Mouse (Mus musculus) CH12.LX (cell line): ENCODE measurements around the gene Fam185a.

Experiments
- CHD1 ChIP-seq: IDR thresholded peaks from 2 replicates; pipeline ENCODE4 v1.6.1; 2012; ENCODE audit warnings: low read depth, low read length, improper control_type of control experiment, inconsistent platforms
- CTCF ChIP-seq, 2 experiments: IDR thresholded peaks in 1 of 2; conservative IDR thresholded peaks in 1 of 2; 2 replicates each; pipeline ENCODE4 v1.5.1; 2011 to 2012; ENCODE audit warnings: low read depth in 2 of 2, low read length in 2 of 2, improper control_type of control experiment in 1 of 2, inconsistent platforms in 1 of 2, mild to moderate bottlenecking in 1 of 2, moderate library complexity in 1 of 2
- ELF1 ChIP-seq: IDR thresholded peaks from 2 replicates; pipeline ENCODE4 v1.6.1; 2014; ENCODE audit warnings: low read depth, mild to moderate bottlenecking, inconsistent platforms, low read length, improper control_type of control experiment
- EP300 ChIP-seq: IDR thresholded peaks from 2 replicates; pipeline ENCODE4 v1.6.1; 2011; ENCODE audit warnings: low read length, improper control_type of control experiment
- GABPA ChIP-seq: IDR thresholded peaks from 2 replicates; pipeline ENCODE4 v1.6.1; 2012; ENCODE audit warnings: low read depth, low read length, improper control_type of control experiment, inconsistent platforms; ENCODE audit not compliant: insufficient replicate concordance
- MEF2A ChIP-seq: IDR thresholded peaks from 2 replicates; pipeline ENCODE4 v1.6.1; 2014; ENCODE audit warnings: low read depth, mild to moderate bottlenecking, inconsistent platforms, low read length, improper control_type of control experiment, borderline replicate concordance
- NRF1 ChIP-seq: IDR thresholded peaks from 2 replicates; pipeline ENCODE4 v1.6.1; 2014; ENCODE audit warnings: low read depth, mild to moderate bottlenecking, inconsistent platforms, low read length, improper control_type of control experiment, moderate library complexity
- RCOR1 ChIP-seq: conservative IDR thresholded peaks from 2 replicates; pipeline ENCODE4 v1.6.1; 2012; ENCODE audit warnings: low read depth, mild to moderate bottlenecking, inconsistent platforms, low read length, improper control_type of control experiment
- USF2 ChIP-seq: conservative IDR thresholded peaks from 2 replicates; pipeline ENCODE4 v1.6.1; 2011; ENCODE audit warnings: low read depth, low read length, improper control_type of control experiment

GRCm38 (mm10) chr5:21378397-21378796 is 46.4 kb upstream of the Fam185a start:
- TF ChIP-seq CHD1 (no peak), MEF2A (no peak), ELF1 (no peak), EP300 (no peak), CTCF (conservative IDR thresholded peaks at IDR 0.05 in 1 of 2, IDR thresholded peaks at IDR 0.05 in 1 of 2; ENCODE audit: low read depth in 2 of 2, low read length in 2 of 2) (no peak), GABPA (no peak), USF2 (no peak), RCOR1 (no peak), NRF1 (no peak)
